Mouse (Mus musculus) small intestine, adult 2 months (tissue): Measurements from ENCODE around the gene Fam229a. TPM values are rescaled to one million over a fixed set of nuclear protein-coding genes. Genes with fewer than 3 reads are reported as not detected.

ENCODE experiments used
- H3K27ac ChIP-seq: fragments of 200-500 bp; 2 replicates; pipeline ENCODE4 v1.5.1; 2012; ENCODE audit warnings: low read depth, low read length, control low read depth, inconsistent platforms; ENCODE audit not compliant: insufficient read depth
- H3K27me3 ChIP-seq: fragments of 200-500 bp; 2 replicates; pipeline ENCODE4 v1.6.1; 2012; ENCODE audit warnings: mild to moderate bottlenecking, moderate library complexity, low read length, inconsistent platforms; ENCODE audit not compliant: control insufficient read depth, insufficient read depth
- H3K36me3 ChIP-seq: fragments of 200-500 bp; 2 replicates; pipeline ENCODE4 v1.6.1; 2012; ENCODE audit warnings: mild to moderate bottlenecking, low read length, control low read depth, inconsistent platforms; ENCODE audit not compliant: control insufficient read depth, insufficient read depth
- H3K4me1 ChIP-seq: fragments of 200-500 bp; 2 replicates; pipeline ENCODE4 v1.6.1; 2012; ENCODE audit warnings: low read length, inconsistent platforms, mixed read lengths; ENCODE audit not compliant: control insufficient read depth, insufficient read depth, insufficient read length
- H3K4me3 ChIP-seq: fragments of 200-500 bp; 2 replicates; pipeline ENCODE4 v1.5.1; 2012; ENCODE audit warnings: low read depth, mild to moderate bottlenecking, control low read depth, inconsistent platforms, low read length, moderate library complexity
- CTCF ChIP-seq: fragments of 200-500 bp; IDR thresholded peaks from 2 replicates; pipeline ENCODE4 v1.5.1; 2012; ENCODE audit warnings: low read depth, mild to moderate bottlenecking, control low read depth, inconsistent platforms, low read length, moderate library complexity, mixed read lengths; ENCODE audit not compliant: insufficient replicate concordance, insufficient read length; ENCODE audit errors: extremely low read depth
- POLR2A ChIP-seq: fragments of 200-500 bp; IDR thresholded peaks from 2 replicates; pipeline ENCODE4 v1.6.1; 2012; ENCODE audit warnings: low read depth, mild to moderate bottlenecking, control low read depth, inconsistent platforms, low read length, moderate library complexity
- WGBS: fragments of 180-500 bp; shearing (Covaris S2); methylation state at CpG from one replicate; pipeline ENCODE4 v1.1.7; 2018; 5-methylcytosine and 5-hydroxymethylcytosine counted together
- polyA plus RNA-seq: library from polyadenylated mRNA; depleted of rRNA; stranded (reverse); fragments of >200 nt; gene quantifications from 2 replicates; pipeline ENCODE4 v1.2.3, GENCODE M21; 2012

Gene Fam229a
- polyA plus RNA-seq, 1 experiment, result not detected

- TF ChIP-seq CTCF (no peak), POLR2A (no peak)
- 64% methylated on average over 4 of the region's 4 CpGs for WGBS
- H3K27me3 ChIP-seq, result no peaks in the 10 kb centered on the region
- H3K4me1 ChIP-seq, result peaks cover 11% of the 10 kb centered on the region; the same call in 1 of the 2 replicates
- H3K27ac ChIP-seq, result peak overlapping the region; percentile 35
- H3K4me3 ChIP-seq, result no peak overlapping the region
- H3K36me3 ChIP-seq, result peaks cover 36% of the 10 kb centered on the region
Observed at GRCm38 (mm10) chr4:129464286-129464815, 26.6 kb upstream of the Fam229a start.

GRCm38 (mm10) chr4:129476047-129476446 is 14.9 kb upstream of the Fam229a start:
- WGBS, result 92% methylated on average over 11 of the region's 11 CpGs
- Histone ChIP-seq H3K36me3 (peaks cover 69% of the 10 kb centered on the region), H3K4me1 (no peaks in the 10 kb centered on the region), H3K27ac (no peak overlapping the region), H3K4me3 (no peak overlapping the region), H3K27me3 (no peaks in the 10 kb centered on the region)
- TF ChIP-seq POLR2A (no peak), CTCF (no peak)

- no peaks in the 10 kb centered on the region for H3K4me1 ChIP-seq
- H3K27ac ChIP-seq, result no peak overlapping the region
- H3K36me3 ChIP-seq, result peaks cover 57% of the 10 kb centered on the region
- no peaks in the 10 kb centered on the region for H3K27me3 ChIP-seq
- TF ChIP-seq CTCF, result no peak
- no peak for TF ChIP-seq POLR2A
- no peak overlapping the region for H3K4me3 ChIP-seq
- WGBS, result 88% methylated on average over 3 of the region's 3 CpGs
Observed at GRCm38 (mm10) chr4:129479863-129480262, 11.1 kb upstream of the Fam229a start.

- H3K4me3 ChIP-seq, result no peak overlapping the region
- H3K27ac ChIP-seq, result no peak overlapping the region
- no peaks in the 10 kb centered on the region for H3K4me1 ChIP-seq
- no peaks in the 10 kb centered on the region for H3K27me3 ChIP-seq
- TF ChIP-seq CTCF (no peak), POLR2A (no peak)
- 65% methylated on average over 1 of the region's 1 CpGs for whole genome bisulfite sequencing
- H3K36me3 ChIP-seq, result peaks cover 62% of the 10 kb centered on the region
Observed at GRCm38 (mm10) chr4:129481090-129481489, 9.9 kb upstream of the Fam229a start.

GRCm38 (mm10) chr4:129494681-129495080 is 3.7 kb downstream of the Fam229a start:
- WGBS, result 66% methylated on average over 7 of the region's 7 CpGs
- peaks cover 11% of the 10 kb centered on the region for H3K4me1 ChIP-seq
- H3K27ac ChIP-seq, result no peak overlapping the region
- H3K36me3 ChIP-seq, result no peaks in the 10 kb centered on the region
- 0 out of 2 replicates have a peak, but pooled peaks cover 6% of the 10 kb centered on the region for H3K27me3 ChIP-seq
- TF ChIP-seq CTCF (no peak), POLR2A (no peak)
- H3K4me3 ChIP-seq, result no peak overlapping the region

- Histone ChIP-seq H3K36me3 (no peaks in the 10 kb centered on the region), H3K27ac (peak overlapping the region; percentile 22; the same call in 1 of the 2 replicates), H3K27me3 (0 out of 2 replicates have a peak, but pooled peaks cover 6% of the 10 kb centered on the region), H3K4me3 (no peak overlapping the region), H3K4me1 (peaks cover 11% of the 10 kb centered on the region)
- TF ChIP-seq CTCF (peak; percentile 19; the same call in 1 of the 2 replicates), POLR2A (no peak)
- WGBS, result 32% methylated on average over 16 of the region's 16 CpGs
Observed at GRCm38 (mm10) chr4:129495672-129496562, 4.9 kb downstream of the Fam229a start.

- H3K27me3 ChIP-seq, result 0 out of 2 replicates have a peak, but pooled peaks cover 1% of the 10 kb centered on the region
- TF ChIP-seq CTCF (no peak), POLR2A (no peak)
- H3K27ac ChIP-seq, result peak overlapping the region; percentile 22; the same call in 1 of the 2 replicates
- H3K4me3 ChIP-seq, result 0 out of 2 replicates have a peak overlapping the region, but pooled peaks have one; percentile 4
- peaks cover 9% of the 10 kb centered on the region for H3K4me1 ChIP-seq
- 44% methylated on average over 6 of the region's 6 CpGs for WGBS
- no peaks in the 10 kb centered on the region for H3K36me3 ChIP-seq
Observed at GRCm38 (mm10) chr4:129496631-129497030, 5.6 kb downstream of the Fam229a start.
